Mouse (Mus musculus): Measurements from ENCODE around the gene Slc5a10.
A peak's percentile ranks its signal among the peaks of the same experiment; 100 is the strongest.

The Slc5a10 gene

GRCm38 (mm10) chr11:61720636-61721035 lies at the start of gene Slc5a10:
Gene Slc5a10, minus strand, starts transcription at chr11:61720826.
- no peak for DNase-seq

DNA sequence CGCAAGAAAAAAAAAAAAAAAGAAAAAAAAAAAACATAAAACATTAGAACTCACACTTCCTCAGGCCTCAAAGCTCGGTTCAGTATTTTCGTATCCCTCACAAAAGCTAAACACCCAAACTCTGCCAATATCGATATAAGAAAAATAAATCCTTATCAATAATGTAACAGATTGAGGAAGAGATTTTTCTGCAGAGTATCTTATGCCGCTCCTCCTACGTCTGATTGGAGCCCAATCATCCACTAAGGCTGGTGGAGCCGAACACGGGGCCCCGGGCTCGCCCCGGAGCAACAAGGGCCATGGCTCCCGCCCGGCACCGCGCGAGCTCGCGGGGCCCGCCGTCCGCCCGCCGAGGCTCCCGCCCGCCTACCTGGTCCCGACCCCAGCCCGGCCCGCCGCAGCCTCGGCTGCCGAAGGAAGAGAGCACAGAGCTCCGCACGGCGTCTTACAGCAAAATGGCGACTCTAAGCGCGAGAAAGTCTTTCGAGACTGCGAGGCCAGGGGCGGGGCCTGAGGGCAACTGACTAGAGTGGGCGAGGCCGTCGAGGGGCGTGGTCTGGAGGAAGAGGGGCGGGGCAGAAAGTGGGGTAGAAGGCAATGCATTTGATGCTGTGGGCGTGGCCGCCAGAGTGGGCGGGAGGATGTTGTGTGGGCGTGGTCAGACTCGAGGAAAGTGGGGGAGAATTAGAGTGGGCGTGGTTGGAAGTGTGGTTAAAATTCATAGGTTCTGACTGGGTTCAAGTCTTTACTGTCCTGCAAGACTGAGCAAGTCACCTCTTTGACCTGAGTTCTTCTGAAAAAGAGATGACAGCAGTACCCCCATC lies 41.2 kb upstream of the Slc5a10 start, which contains the start of gene Prpsap2:
Prpsap2 (minus strand) TSS at position 505 of the 824 bp plus-strand sequence.
- peak; percentile 100 for DNase-seq

- no peak for DNase-seq
These were observed 39.9 kb upstream of the Slc5a10 start for GRCm38 (mm10) chr11:61760518-61760917.

DNA sequence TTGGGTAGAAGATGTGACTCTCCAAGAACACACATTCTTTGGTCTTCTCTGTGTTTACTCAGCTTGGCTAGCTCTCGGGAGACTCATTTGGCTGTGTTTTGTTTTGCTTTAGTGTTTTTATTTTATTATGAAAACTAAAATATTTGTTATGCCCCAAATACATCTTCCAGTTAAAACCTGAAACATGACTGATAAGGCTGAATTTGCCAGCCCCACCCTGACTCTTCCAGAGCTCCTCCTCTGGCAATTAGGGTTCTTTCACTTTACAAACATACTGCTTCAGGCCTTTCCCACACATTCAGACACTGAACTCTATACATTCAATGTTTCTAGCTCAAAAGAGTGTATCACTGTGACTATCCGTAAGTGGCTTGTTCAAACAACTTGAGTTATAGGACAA lies 36.5 kb upstream of the Slc5a10 start:
- no peak for DNase-seq

DNA sequence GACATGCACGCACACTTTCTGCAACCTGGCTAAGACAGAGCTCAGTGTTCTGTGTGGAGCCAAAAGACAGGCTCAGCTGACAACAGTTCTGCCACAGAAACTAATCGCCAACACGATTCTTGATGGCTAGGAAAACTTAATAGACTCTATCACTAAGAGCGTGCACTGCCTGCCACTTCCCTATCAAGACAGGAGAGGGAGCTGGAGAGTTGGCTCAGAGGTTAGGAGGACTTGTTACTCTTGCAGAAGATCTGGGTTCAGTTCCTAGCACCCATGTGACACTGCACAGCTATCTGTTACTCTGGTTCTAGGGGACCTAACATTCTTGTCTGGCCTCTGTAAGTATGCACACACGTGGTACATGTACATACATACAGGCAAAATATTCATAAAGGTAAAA lies 31.0 kb upstream of the Slc5a10 start:
- DNase-seq = peak; percentile 33

- peak; percentile 19 for DNase-seq
These were observed 26.5 kb upstream of the Slc5a10 start for GRCm38 (mm10) chr11:61747161-61747560.

DNA sequence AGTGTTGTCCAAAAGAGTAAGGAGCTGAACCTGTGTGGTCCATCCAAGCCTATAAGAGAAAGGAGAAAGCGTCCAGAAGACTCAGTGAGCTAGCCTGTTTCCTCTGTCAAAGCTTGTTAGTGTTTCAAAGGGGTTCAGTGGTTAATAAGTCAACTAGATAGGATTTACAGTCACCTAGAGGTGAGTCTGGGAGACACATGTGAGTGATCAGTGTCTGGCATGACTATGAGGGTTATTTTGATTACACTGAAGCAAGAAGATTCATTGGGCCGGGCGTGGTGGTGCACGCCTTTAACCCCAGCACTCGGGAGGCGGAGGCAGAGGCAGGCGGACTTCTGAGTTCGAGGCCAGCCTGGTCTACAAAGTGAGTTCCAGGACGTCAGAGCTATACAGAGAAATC lies 25.2 kb upstream of the Slc5a10 start:
- no peak for DNase-seq

DNA sequence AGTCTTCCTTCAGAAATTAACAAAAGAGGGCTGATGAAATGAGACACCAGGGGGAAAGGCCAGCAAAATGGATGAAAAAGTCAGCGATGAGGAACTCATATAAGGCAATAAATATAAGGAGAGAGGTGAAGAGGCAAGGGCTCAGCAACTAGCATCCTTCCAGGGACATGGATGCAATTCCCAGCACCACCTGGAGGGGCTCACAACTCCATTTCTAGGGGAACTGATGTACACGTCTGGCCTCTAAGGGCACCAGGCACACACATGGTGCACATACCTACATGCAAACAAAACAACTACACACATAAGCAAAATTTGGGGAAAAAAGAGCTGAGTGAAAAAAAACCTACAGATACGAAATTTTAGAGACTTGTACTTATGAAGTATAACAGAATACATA lies 23.8 kb upstream of the Slc5a10 start:
- peak; percentile 18 for DNase-seq

DNA sequence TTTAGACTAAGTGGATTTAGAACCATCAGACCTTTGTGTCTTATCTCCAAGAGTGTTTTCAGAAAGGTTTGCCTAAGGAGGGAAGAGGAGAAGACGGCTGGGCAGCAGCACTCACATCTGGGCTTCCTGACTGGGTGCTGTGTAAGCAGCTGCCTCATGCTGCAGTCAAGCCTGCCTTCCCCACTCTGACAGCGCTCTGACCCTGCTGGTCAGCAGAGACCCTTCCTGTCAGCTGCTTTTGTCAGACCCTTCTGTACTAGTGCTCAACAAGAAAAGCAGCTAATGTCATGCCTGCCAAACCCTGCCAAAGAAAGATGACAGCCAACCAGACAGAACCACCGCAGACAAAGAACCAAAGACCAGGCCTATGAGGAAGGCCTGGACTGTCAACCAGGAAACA lies 23.1 kb upstream of the Slc5a10 start:
- DNase-seq = no peak

DNA sequence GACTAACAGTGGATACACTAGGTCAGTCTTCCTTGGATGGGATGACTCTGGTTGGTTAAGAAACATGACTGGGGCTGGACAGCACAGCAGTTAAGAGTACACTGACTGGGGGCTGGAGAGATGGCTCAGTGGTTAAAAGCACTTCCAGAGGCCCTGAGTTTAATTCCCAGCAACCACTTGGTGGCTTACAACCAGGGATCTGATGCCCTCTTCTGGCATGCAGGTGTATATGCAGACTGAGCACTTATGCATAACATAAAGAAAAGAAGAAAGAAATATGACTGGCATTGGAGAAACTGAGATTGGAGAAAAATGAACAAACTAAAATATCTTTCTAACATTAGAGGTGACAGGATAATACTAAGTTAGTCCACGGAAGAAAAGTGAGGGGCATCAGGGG lies 19.9 kb upstream of the Slc5a10 start:
- DNase-seq = no peak

GRCm38 (mm10) chr11:61737290-61737689 lies 16.7 kb upstream of the Slc5a10 start:
- no peak for DNase-seq

DNA sequence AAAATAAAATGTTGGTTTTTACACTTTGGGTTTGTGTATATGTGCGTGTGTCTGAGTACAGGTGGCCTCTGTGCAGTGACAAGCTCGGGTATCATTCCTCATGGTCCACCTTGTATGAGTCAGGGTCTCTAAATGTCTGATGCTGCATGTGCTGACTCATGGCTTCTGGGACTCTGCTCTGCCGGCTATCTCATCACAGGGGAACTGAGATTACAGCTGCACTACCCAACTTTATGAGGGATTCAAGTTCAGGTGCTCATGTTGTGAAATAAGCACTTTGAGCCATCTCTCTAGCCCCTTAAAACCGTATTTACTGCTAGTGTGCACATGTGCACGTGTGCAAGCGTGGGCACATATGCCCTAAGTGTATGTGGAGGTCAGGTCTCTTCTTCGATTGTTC lies 12.0 kb upstream of the Slc5a10 start:
- DNase-seq = no peak

DNA sequence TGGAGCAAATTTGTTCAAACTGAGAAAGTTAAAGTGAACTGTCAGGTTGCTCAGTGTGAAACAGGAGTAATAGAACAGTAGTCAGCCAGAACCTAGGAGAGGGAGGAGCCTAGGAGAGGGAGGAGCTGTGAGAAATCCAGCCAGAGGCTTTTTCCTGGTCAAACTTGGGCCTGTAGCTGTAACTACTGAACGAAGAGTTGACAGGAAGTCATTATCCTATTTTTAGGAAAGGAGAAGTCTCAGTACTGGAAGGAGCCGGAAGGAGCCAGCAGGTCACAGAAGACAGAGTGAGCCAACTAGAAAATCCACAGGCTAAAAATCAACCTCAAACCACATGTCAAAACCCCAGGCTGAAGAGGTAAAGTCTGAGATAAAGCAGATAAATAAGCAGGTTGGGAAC lies 7.4 kb upstream of the Slc5a10 start:
- peak; percentile 60 for DNase-seq

DNA sequence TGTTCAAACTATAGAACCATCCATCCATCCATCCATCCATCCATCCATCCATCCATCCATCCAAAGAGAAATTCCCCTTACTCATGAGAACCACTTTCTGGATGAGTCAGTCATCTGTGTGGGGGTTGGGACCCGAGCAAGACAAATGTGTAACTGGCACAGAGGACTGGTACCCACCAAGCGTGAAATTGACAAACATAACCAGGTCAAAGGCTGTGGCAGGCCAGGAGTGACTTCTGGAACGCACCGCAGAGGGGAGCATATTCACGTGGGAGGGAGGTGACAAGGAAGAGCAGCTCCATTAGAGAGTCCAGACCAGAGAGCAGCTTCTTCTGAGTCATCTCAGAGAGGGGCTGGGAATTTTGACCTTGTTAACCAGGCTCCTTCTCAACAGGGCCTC lies 1.5 kb upstream of the Slc5a10 start:
- DNase-seq = no peak

- no peak for DNase-seq
These were observed 800 bp downstream of the Slc5a10 start for GRCm38 (mm10) chr11:61719826-61720225.

DNA sequence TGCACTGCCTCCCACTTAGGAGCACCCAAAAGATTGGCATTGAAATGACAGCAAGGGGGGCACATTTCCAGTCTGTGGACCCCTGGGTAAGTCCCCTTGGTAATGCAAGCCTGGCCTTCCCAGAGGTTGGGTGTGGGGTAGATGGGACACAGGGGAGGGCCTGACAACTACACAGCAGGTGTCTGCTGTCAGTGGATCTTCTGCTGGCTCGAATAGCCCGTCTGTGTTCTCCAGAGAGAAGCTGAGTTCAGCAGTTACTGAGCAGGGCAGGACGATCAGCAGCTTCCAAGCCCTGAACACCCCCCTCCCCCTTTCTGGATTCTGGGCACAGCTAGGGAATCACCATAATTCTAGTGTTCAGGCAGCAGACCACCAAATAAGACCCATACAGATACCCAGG lies 1.2 kb downstream of the Slc5a10 start:
- no peak for DNase-seq

DNA sequence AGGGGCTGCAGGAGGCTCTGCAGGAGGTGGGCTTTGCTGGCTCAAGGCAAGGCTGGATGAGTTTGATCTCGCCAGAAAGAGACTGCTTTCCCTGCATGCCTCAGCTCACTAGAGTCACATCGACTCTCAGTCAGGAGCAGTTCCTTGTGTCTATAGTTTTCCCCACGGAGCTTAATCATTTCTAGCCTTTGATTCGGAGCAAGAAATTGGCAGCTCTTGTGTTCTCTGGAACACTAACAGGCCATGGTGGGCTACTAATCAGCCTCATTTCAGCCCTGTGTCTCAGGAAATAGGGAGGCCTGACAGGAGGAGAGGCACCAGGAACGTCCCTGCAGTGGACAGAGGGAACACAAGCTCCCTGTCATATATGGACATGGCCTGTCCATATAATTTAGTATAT lies 2.6 kb downstream of the Slc5a10 start:
- no peak for DNase-seq

- no peak for DNase-seq
These were observed 5.5 kb downstream of the Slc5a10 start for GRCm38 (mm10) chr11:61715130-61715529.

DNA sequence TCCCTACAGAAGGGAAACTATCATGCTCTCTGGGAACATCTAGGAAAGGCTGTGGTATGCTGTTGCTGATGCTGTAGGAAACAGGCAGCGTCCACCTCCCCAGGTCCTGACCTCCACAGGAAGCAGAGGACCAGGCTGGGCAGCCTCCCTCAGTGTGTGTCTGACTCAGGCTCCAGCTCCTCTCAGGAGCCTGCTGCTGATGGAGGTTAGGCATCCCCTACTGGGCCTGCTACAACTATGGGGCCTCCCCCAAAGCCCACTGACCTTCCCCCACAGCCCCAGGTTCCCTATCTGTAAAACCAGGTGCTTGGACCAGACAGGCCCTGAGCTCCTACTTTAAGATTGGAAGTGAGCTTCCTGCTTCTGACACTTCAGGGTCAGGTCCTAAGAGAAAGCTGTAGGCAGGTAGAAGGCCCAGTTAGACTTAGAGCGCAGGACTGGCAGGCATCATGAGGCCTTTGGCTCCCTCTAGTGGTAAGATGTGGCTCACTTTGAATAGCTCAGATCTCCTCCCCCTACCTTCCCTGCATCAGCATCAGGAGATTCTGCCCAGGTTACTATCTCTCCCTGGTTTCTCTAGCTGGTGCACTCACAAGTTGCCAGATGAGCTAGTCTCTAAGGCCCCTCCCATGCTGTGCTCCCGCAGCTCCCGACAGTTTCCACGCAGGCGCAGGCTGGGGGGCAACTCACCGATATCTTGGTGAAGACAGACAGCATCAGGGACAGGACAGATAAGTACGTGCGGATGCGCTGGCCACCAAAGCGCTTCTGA lies 6.1 kb downstream of the Slc5a10 start:
- peak; percentile 85 for DNase-seq

GRCm38 (mm10) chr11:61713157-61713855 lies 7.3 kb downstream of the Slc5a10 start:
- no peak for DNase-seq

GRCm38 (mm10) chr11:61708928-61709327 lies 11.7 kb downstream of the Slc5a10 start:
- no peak for DNase-seq

DNA sequence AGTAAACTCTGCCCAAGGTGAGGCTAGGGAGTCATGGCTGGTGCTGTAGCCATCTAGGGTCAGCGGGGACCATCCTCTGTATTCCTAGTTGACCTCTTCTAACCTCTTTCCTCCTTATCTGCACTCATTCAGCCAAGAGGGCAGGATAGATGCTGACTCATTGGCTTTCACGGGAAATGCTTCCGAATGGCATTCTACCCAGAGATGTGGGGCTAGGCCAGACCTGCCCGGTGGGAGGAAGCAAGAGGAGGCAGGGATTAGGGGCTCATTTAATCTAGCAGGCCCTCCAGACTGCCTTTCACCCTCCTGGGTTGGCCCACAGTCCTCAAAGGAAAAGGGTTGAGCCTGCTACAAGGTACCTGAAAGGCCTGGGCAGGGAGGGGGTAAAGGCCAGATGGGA lies 14.4 kb downstream of the Slc5a10 start:
- DNase-seq = no peak

DNA sequence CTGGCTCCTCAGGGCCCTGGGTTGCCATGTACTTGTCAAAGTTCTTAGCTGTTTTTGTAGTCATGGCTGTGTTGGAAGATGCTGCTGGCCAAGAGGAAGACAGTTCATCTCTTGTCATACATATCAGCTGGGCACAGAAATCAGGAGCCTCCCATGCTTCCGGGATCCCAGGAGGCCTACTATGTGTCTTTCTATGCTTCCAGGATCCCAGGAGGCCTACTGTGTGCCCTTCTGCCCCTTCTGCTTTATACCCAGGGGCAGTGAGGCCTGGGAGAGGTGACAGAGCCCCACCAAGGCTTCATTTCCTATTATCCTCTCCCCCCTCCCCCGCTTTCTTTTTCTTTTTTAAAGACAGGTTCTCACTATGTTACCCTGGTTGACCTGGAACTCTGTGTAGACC lies 15.0 kb downstream of the Slc5a10 start:
- DNase-seq = no peak

GRCm38 (mm10) chr11:61702494-61702893 lies 18.1 kb downstream of the Slc5a10 start:
- no peak for DNase-seq

Measured in lung, postnatal 10 days (tissue).